Mouse (Mus musculus) liver, adult 10 weeks (tissue): ENCODE results near the gene Serpina3c. TPM values are rescaled to one million over a fixed set of nuclear protein-coding genes. Genes with fewer than 3 reads are reported as not detected.

Experiments used
- polyA plus RNA-seq: library from polyadenylated mRNA; stranded (reverse); fragments of 350-450 nt; fragmentation: Illumina TruSeq; extraction: RNeasy Lipid Tissue Mini Kit (QIAGEN cat#74804); gene quantifications from one replicate; pipeline ENCODE4 v1.2.3, GENCODE M21; 2014; ENCODE audit warnings: low read depth, low replicate concordance

The Serpina3c gene
- not detected for polyA plus RNA-seq

GRCm38 (mm10) chr12:104153656-104154055 lies at the start of gene Serpina3c:
TSS of gene Serpina3c (minus strand) at chr12:104153870.

GRCm38 (mm10) chr12:104127696-104128095 lies 26.0 kb downstream of the Serpina3c start, which contains the start of gene Serpina3b:
TSS of gene Serpina3b (plus strand) at chr12:104127996.

GRCm38 (mm10) chr12:104112333-104112732 lies 41.3 kb downstream of the Serpina3c start, which contains the start of gene Serpina3a:
TSS of gene Serpina3a (plus strand) at chr12:104112724.

GRCm38 (mm10) chr12:104100768-104101167 lies 52.9 kb downstream of the Serpina3c start, which contains the start of gene Serpina5:
TSS of gene Serpina5 (plus strand) at chr12:104101113.

Other genes starting within 250 kb of the Serpina3c start
- gene Serpina1c, start 249.0 kb downstream of the Serpina3c start, polyA plus RNA-seq = 4,710 TPM
- 214 TPM for gene Serpina1e, start 194.9 kb downstream of the Serpina3c start, polyA plus RNA-seq
- 6.4 TPM for gene Serpina11, start 163.9 kb downstream of the Serpina3c start, polyA plus RNA-seq
- gene Serpina9, start 140.1 kb downstream of the Serpina3c start, polyA plus RNA-seq = 0.37 TPM
- 0.69 TPM for gene Serpina12, start 109.4 kb downstream of the Serpina3c start, polyA plus RNA-seq
- gene Serpina5, start 52.8 kb downstream of the Serpina3c start, polyA plus RNA-seq = not detected
- gene Serpina3a, start 41.1 kb downstream of the Serpina3c start, polyA plus RNA-seq = not detected
- gene Serpina3b, start 25.9 kb downstream of the Serpina3c start, polyA plus RNA-seq = not detected
- gene Serpina3f, start 60.7 kb upstream of the Serpina3c start, polyA plus RNA-seq = 3.5 TPM
- gene Serpina3g, start 82.4 kb upstream of the Serpina3c start, polyA plus RNA-seq = 7.4 TPM
- gene Serpina3i, start 109.3 kb upstream of the Serpina3c start, polyA plus RNA-seq = not detected
- gene Serpina3j, start 160.7 kb upstream of the Serpina3c start, polyA plus RNA-seq = not detected
- 9,330 TPM for gene Serpina3k, start 184.6 kb upstream of the Serpina3c start, polyA plus RNA-seq
- 471 TPM for gene Serpina3m, start 184.6 kb upstream of the Serpina3c start, polyA plus RNA-seq